Mouse (Mus musculus) small intestine, adult 2 months (tissue): ENCODE measurements around the gene Nanp.

Source experiments
- CTCF ChIP-seq: fragments of 200-500 bp; IDR thresholded peaks from 2 replicates; pipeline ENCODE4 v1.5.1; 2012; ENCODE audit warnings: low read depth, mild to moderate bottlenecking, control low read depth, inconsistent platforms, low read length, moderate library complexity, mixed read lengths; ENCODE audit not compliant: insufficient replicate concordance, insufficient read length; ENCODE audit errors: extremely low read depth
- POLR2A ChIP-seq: fragments of 200-500 bp; IDR thresholded peaks from 2 replicates; pipeline ENCODE4 v1.6.1; 2012; ENCODE audit warnings: low read depth, mild to moderate bottlenecking, control low read depth, inconsistent platforms, low read length, moderate library complexity

GRCm38 (mm10) chr2:151008517-151008932 is 30.7 kb downstream of the Nanp start:
- TF ChIP-seq CTCF, result no peak
- no peak for TF ChIP-seq POLR2A
